Mouse (Mus musculus): ENCODE measurements around the gene Syne1.

Gene Syne1

DNA sequence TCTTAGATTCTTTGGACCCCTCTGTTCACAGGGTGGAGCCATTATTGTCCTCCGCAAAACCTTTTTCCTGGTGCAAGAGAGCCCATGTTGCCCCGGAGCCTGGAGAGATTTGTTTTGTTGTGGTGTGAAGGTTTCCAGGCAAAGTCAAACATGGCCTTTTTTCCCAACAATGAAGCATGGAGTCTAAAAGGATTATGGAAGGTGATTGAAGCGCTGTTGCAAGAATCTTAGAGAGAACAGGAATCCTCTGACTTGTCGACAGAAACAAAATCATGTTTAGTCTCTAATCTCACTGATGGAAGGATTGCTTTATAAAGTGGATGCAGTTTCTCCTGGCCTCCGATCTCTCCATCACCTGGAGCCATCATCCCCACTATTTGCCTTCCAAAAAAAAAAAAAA is at the start of gene Syne1:
Gene Syne1, minus strand, starts transcription at position 101 of the 400 bp plus-strand sequence.
- in situ Hi-C loops (cut with MboI; ENCODE audit: low pct_unique_long_range_greater_than_20kb in 1 of 2, low sequenced_read_pairs in 2 of 2, unreplicated experiment in 1 of 2): no loop called here

DNA sequence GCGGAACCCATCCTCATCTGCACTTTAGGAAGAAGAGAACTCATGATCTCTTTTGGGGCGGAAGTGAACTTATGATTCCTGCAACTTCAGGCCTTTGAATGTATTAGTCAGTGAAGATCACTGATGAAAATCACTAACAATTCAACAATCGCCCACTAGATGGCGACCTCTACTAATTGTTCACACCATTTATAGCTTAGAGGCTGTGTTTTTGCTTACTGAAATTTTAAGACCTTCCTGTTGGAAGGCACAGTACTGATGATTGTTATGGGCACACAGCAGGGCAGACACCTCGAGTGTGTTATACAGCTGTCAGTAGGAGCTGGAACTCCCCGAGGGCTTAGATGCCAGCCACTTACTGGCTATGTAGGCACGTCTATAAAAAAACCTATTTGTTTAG is 48.8 kb upstream of the Syne1 start:
- in situ Hi-C loops (cut with MboI; ENCODE audit: low pct_unique_long_range_greater_than_20kb in 1 of 2, low sequenced_read_pairs in 2 of 2, unreplicated experiment in 1 of 2): no loop called here

- in situ Hi-C loops (cut with MboI; ENCODE audit: low pct_unique_long_range_greater_than_20kb in 1 of 2, low sequenced_read_pairs in 2 of 2, unreplicated experiment in 1 of 2): loop anchor here (10.0 kb wide), 1 partner anchor 188 kb away; no protein-coding TSS in a partner anchor
Observed at GRCm38 (mm10) chr10:5596559-5596958, 45.3 kb upstream of the Syne1 start.

GRCm38 (mm10) chr10:5594457-5594856 is 43.2 kb upstream of the Syne1 start:
- in situ Hi-C loops (cut with MboI; ENCODE audit: low pct_unique_long_range_greater_than_20kb in 1 of 2, low sequenced_read_pairs in 2 of 2, unreplicated experiment in 1 of 2): loop anchor here (10.0 kb wide), 1 partner anchor 190 kb away; no protein-coding TSS in a partner anchor

- in situ Hi-C loops (cut with MboI; ENCODE audit: low pct_unique_long_range_greater_than_20kb in 1 of 2, low sequenced_read_pairs in 2 of 2, unreplicated experiment in 1 of 2): loop anchor here (10.0 kb wide), 1 partner anchor 191 kb away; no protein-coding TSS in a partner anchor
Observed at GRCm38 (mm10) chr10:5593464-5593863, 42.2 kb upstream of the Syne1 start, which contains the start of gene Myct1. TSS of gene Myct1 (plus strand) at chr10:5593775.

- in situ Hi-C loops (cut with MboI; ENCODE audit: low pct_unique_long_range_greater_than_20kb in 1 of 2, low sequenced_read_pairs in 2 of 2, unreplicated experiment in 1 of 2): loop anchor here (10.0 kb wide), 1 partner anchor 193 kb away; no protein-coding TSS in a partner anchor
Observed at GRCm38 (mm10) chr10:5591996-5592395, 40.7 kb upstream of the Syne1 start.

DNA sequence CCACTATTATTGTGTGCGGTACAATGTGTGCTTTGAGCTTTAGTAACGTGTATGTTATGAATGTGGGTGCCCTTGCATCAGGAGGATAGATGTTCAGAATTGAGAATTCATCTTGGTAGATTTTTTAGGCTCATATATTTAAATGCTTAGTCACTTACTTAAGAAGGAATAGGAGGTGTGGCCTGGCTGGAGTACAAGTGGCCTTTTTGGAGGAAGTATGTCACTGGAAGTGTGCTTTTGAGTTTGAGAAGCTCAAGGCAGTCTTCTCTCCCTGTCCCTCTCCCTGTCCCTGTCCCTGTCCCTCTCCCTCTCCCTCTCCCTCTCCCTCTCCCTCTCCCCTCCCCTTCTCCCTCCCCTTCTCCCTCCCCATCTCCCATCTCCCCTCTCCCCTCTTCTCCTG is 39.8 kb upstream of the Syne1 start:
- in situ Hi-C loops (cut with MboI; ENCODE audit: low pct_unique_long_range_greater_than_20kb in 1 of 2, low sequenced_read_pairs in 2 of 2, unreplicated experiment in 1 of 2): loop anchor here (10.0 kb wide), 1 partner anchor 194 kb away; no protein-coding TSS in a partner anchor

GRCm38 (mm10) chr10:5573328-5573727 is 22.0 kb upstream of the Syne1 start:
- in situ Hi-C loops (cut with MboI; ENCODE audit: low pct_unique_long_range_greater_than_20kb in 1 of 2, low sequenced_read_pairs in 2 of 2, unreplicated experiment in 1 of 2): no loop called here

DNA sequence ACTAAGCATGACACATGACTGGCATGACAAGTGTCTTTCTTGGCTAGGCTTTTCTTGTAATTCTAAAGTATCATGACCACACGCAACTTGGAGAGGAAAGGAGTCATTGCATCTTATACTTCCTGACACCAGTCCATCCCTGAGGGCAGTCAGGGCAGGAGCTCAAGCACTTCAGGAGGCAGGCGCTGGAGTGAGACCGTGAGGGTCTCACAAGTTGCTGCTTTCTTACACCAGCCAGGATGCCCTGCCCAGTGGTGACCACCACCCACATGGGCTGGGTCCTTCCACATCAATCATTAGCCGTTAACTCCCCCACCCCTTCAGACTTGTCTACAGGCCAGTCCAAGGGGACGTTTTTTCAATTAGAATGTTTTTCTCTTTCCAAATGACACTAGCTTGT is 20.1 kb upstream of the Syne1 start:
- in situ Hi-C loops (cut with MboI; ENCODE audit: low pct_unique_long_range_greater_than_20kb in 1 of 2, low sequenced_read_pairs in 2 of 2, unreplicated experiment in 1 of 2): no loop called here

DNA sequence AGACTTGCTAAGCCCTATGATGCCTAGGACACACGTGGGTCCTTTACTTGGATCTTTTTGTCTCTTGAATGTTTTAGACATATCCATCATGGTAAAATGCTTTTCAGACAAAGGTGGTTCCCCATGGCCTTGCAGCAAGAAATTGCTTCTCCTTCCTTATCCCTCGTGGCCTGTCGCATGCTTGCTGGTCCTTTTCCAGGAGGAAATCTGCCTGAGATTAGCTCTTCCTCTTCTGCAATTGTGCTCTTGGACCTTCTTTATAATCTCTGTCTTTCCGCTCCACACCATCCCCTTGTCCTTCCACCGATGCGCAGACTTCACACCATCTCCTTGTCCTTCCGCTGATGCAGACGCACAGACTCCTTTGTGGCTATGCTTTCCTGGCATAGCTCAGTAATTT is 18.8 kb upstream of the Syne1 start:
- in situ Hi-C loops (cut with MboI; ENCODE audit: low pct_unique_long_range_greater_than_20kb in 1 of 2, low sequenced_read_pairs in 2 of 2, unreplicated experiment in 1 of 2): no loop called here

- in situ Hi-C loops (cut with MboI; ENCODE audit: low pct_unique_long_range_greater_than_20kb in 1 of 2, low sequenced_read_pairs in 2 of 2, unreplicated experiment in 1 of 2): no loop called here
Observed at GRCm38 (mm10) chr10:5568991-5569390, 17.7 kb upstream of the Syne1 start.

DNA sequence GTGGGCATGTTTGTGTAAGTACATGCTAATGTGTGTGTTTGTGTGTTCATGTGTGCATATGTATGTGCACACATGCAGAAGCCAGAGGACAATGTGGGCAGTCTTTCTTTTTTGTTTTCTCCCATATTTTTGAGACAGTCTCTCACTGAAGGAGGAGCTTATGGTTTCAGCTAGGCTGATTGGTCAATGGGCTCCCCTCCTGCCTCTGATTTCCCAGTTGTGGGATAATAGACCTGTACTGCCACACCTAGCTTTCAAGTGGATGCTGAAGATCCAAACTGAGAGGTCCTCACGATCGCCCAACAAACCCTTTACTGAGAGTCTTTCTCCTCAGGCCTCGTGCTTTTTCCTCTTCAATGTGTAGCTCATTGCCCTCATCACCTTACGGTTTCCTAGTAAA is 10.4 kb upstream of the Syne1 start:
- in situ Hi-C loops (cut with MboI; ENCODE audit: low pct_unique_long_range_greater_than_20kb in 1 of 2, low sequenced_read_pairs in 2 of 2, unreplicated experiment in 1 of 2): no loop called here

GRCm38 (mm10) chr10:5560526-5560925 is 9.2 kb upstream of the Syne1 start:
- in situ Hi-C loops (cut with MboI; ENCODE audit: low pct_unique_long_range_greater_than_20kb in 1 of 2, low sequenced_read_pairs in 2 of 2, unreplicated experiment in 1 of 2): no loop called here

DNA sequence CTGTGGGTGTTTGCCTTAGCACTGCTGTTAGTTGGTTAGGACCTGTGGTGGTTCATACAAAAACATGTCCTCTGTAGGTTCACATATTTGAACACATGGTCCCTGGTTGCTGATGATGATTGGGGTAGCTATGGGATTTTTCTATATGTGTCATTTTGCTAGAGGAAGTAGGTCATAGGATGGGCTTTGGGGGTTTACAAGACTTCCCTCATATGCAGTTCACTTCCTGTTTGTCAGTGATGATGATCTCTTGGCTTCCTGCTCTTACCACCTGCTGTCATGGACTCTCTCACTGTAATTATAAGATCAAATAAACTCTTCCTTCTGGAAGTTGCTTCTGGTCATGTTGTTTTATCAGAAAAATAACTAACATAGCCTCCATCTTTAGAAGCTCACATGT is 7.5 kb upstream of the Syne1 start:
- in situ Hi-C loops (cut with MboI; ENCODE audit: low pct_unique_long_range_greater_than_20kb in 1 of 2, low sequenced_read_pairs in 2 of 2, unreplicated experiment in 1 of 2): loop anchor here in 1 of 2 experiments (5.0 kb wide), 1 partner anchor 77 kb away; no protein-coding TSS in a partner anchor

GRCm38 (mm10) chr10:5554941-5555340 is 3.7 kb upstream of the Syne1 start:
- in situ Hi-C loops (cut with MboI; ENCODE audit: low pct_unique_long_range_greater_than_20kb in 1 of 2, low sequenced_read_pairs in 2 of 2, unreplicated experiment in 1 of 2): loop anchor here in 1 of 2 experiments (5.0 kb wide), 1 partner anchor 73 kb away; no protein-coding TSS in a partner anchor

DNA sequence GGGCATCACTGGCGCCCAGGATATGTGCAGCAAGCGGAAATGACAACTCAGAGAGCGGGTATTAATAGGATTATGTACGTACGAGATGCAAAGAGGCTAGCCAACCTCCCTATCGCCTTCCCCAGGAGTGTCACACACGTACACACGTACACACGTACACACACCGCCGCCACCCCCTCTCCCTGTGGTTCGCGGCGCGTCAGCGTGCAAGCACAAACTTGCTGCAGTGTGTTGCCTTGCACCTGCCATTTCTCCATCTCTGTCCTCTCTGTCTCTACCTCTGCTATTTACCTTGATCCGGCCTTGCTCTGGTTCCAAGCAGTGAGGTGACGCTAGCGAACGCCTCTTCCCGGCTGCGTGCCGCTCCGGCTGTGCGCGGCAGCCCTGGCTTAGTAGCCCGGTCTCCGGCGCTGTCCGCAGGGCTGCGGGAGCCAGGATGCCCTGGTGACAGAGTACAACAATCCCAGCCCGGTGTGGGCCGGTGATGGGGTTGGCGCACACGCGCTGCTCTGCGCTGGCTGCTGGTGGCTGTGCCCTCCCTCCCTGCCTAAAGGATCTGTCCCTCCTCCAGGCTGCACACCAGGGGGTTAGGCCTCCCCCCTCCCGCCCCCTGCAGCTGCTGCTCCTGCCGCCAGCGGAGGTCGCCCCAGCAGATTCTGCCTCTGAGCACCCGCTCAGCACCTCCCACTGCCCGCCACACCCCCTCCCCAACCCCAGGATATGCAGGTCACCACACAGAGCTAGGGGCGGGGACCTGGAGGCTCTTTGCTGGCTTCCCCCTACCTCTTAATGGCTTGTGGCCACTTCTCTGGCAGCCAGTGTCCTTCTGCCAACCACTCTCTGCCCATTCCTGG is 887 bp downstream of the Syne1 start:
- in situ Hi-C loops (cut with MboI; ENCODE audit: low pct_unique_long_range_greater_than_20kb in 1 of 2, low sequenced_read_pairs in 2 of 2, unreplicated experiment in 1 of 2): no loop called here

DNA sequence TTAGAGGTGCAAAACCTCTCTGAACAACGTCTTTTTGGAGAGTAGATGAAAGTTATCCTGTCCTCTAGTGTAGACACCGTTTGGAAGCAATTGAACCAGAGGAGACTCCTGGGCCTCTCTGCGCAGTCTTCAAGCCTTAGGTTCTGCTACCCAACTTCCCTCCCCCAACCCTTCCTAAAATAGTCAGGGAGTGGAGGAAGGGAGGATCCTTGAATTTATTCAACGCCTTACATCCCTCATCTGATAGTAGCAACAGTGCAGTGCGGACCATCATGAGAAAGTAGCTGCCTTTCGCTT is 1.5 kb downstream of the Syne1 start:
- in situ Hi-C loops (cut with MboI; ENCODE audit: low pct_unique_long_range_greater_than_20kb in 1 of 2, low sequenced_read_pairs in 2 of 2, unreplicated experiment in 1 of 2): no loop called here

DNA sequence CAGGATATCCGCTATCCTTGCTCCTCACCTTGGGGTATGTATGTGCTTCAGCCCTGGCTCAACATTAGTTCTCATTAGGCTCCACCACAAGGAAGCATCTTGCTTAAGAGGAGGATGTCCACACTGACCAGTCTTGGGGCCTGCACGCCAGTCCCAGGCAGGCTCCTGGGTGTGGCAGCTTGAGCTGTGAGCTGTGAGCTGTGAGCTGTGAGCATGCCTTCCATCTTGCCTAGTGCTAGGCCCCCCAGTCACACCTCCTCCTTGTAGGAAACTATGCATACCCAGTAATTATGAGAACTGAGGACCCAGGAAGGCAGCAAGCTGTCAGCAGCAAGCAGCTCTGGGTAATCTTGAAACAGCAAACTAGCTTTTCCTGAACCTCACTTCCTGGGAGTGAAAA is 2.6 kb downstream of the Syne1 start:
- in situ Hi-C loops (cut with MboI; ENCODE audit: low pct_unique_long_range_greater_than_20kb in 1 of 2, low sequenced_read_pairs in 2 of 2, unreplicated experiment in 1 of 2): no loop called here

GRCm38 (mm10) chr10:5547769-5548168 is 3.5 kb downstream of the Syne1 start:
- in situ Hi-C loops (cut with MboI; ENCODE audit: low pct_unique_long_range_greater_than_20kb in 1 of 2, low sequenced_read_pairs in 2 of 2, unreplicated experiment in 1 of 2): no loop called here

GRCm38 (mm10) chr10:5546428-5546827 is 4.9 kb downstream of the Syne1 start:
- in situ Hi-C loops (cut with MboI; ENCODE audit: low pct_unique_long_range_greater_than_20kb in 1 of 2, low sequenced_read_pairs in 2 of 2, unreplicated experiment in 1 of 2): no loop called here
